Mouse (Mus musculus) liver, embryonic 16.5 days (tissue): ENCODE measurements around the gene H6pd. TPM values are rescaled to one million over a fixed set of nuclear protein-coding genes. Genes with fewer than 3 reads are reported as not detected.

Experiments
- ATAC-seq: fragments of 200-750 bp; cut with Nextera tagmentation; 2 replicates; pipeline ENCODE4 v1.8.0; 2017; ENCODE audit warnings: low read depth, mild to moderate bottlenecking, moderate number of reproducible peaks, moderate library complexity
- H3K27ac ChIP-seq: fragments of 300-500 bp; sonication (generic); 2 replicates; pipeline ENCODE4 v1.5.1; 2014; ENCODE audit warnings: mild to moderate bottlenecking, low read length
- H3K27me3 ChIP-seq: fragments of 300-500 bp; sonication (generic); 2 replicates; pipeline ENCODE4 v1.6.1; 2014; ENCODE audit warnings: low read depth, low read length, mixed read lengths; ENCODE audit not compliant: control insufficient read depth, insufficient read depth
- H3K36me3 ChIP-seq: fragments of 300-500 bp; sonication (generic); 2 replicates; pipeline ENCODE4 v1.6.1; 2014; ENCODE audit warnings: mild to moderate bottlenecking; ENCODE audit not compliant: control insufficient read depth, insufficient read depth
- H3K4me1 ChIP-seq: fragments of 300-500 bp; sonication (generic); 2 replicates; pipeline ENCODE4 v1.6.1; 2014; ENCODE audit warnings: low read depth, low read length, mixed read lengths; ENCODE audit not compliant: control insufficient read depth
- H3K4me2 ChIP-seq: fragments of 300-500 bp; sonication (generic); 2 replicates; pipeline ENCODE4 v1.6.1; 2014; ENCODE audit warnings: low read depth, low read length, mixed read lengths
- H3K4me3 ChIP-seq: fragments of 300-500 bp; sonication (generic); 2 replicates; pipeline ENCODE4 v1.5.1; 2014; ENCODE audit warnings: low read depth, mild to moderate bottlenecking, low read length
- H3K9ac ChIP-seq: fragments of 300-500 bp; sonication (generic); 2 replicates; pipeline ENCODE4 v1.6.1; 2014; ENCODE audit warnings: low read depth, low read length
- H3K9me3 ChIP-seq: fragments of 300-500 bp; sonication (generic); replicated peaks from 2 replicates; pipeline ENCODE4 v1.6.1; 2016; ENCODE audit warnings: low read length; ENCODE audit not compliant: control insufficient read depth
- WGBS: fragments of 180-500 bp; shearing (Covaris S2); extraction: QIAGEN DNeasy Blood & Tissue Kit; methylation state at CpG from one replicate; pipeline ENCODE4 v1.1.7; 2014; ENCODE audit not compliant: insufficient replicate concordance; 5-methylcytosine and 5-hydroxymethylcytosine counted together
- polyA plus RNA-seq: library from polyadenylated mRNA; unstranded; fragments of >200 nt; fragmentation: Nextera tagmentation; extraction: Ambion mirVana; gene quantifications from 2 replicates; pipeline ENCODE4 v1.2.1, GENCODE M21; 2015

The H6pd gene
- polyA plus RNA-seq, 1 experiment from 2014 or later, result 33.7 TPM

GRCm38 (mm10) chr4:149930755-149931154, 78.1 kb downstream of the H6pd start:
- no peaks in the 10 kb centered on the region for H3K36me3 ChIP-seq
- H3K4me1 ChIP-seq, result no peaks in the 10 kb centered on the region
- no peak overlapping the region for H3K4me3 ChIP-seq
- ATAC-seq, result no peak
- no peak overlapping the region for H3K4me2 ChIP-seq
- 46% methylated on average over 3 of the region's 3 CpGs for WGBS
- no peaks in the 10 kb centered on the region; the same call in 1 of the 2 replicates for H3K27me3 ChIP-seq
- H3K27ac ChIP-seq, result no peak overlapping the region
- H3K9me3 ChIP-seq, result no peaks in the 10 kb centered on the region
- no peak overlapping the region for H3K9ac ChIP-seq

Other genes with a start within 250 kb of the H6pd start
- gene Slc25a33, start 234.7 kb downstream of the H6pd start, polyA plus RNA-seq, result 10.7 and 11.3 TPM in 2 replicates
- 0.82 and 0.89 TPM in 2 replicates for gene Spsb1, start 54.0 kb downstream of the H6pd start, polyA plus RNA-seq
- 0.37 and 0.74 TPM in 2 replicates for gene Gpr157, start 78.3 kb upstream of the H6pd start, polyA plus RNA-seq
- gene Slc2a5, start 110.3 kb upstream of the H6pd start, polyA plus RNA-seq, result 0.21 and 0.27 TPM in 2 replicates
- 0.12 TPM in 1 of 2 replicates, not detected in the other for gene Slc2a7, start 139.9 kb upstream of the H6pd start, polyA plus RNA-seq
- gene Car6, start 192.3 kb upstream of the H6pd start, polyA plus RNA-seq, result not detected in 2 replicates
- 616 and 624 TPM in 2 replicates for gene Eno1, start 227.7 kb upstream of the H6pd start, polyA plus RNA-seq